Mouse (Mus musculus): ENCODE measurements around the gene Rxfp2.

- TF ChIP-seq CTCF (IDR thresholded peaks at IDR 0.05; ENCODE audit: low read depth) (no peak), EP300 (IDR thresholded peaks at IDR 0.05; ENCODE audit: low read depth) (no peak)
Observed at GRCm38 (mm10) chr5:150044533-150044932, 26.1 kb downstream of the Rxfp2 start.

All from heart, postnatal 0 days (tissue).